Mouse (Mus musculus): ENCODE results near the gene Gm10337.

Gene Gm10337

DNA sequence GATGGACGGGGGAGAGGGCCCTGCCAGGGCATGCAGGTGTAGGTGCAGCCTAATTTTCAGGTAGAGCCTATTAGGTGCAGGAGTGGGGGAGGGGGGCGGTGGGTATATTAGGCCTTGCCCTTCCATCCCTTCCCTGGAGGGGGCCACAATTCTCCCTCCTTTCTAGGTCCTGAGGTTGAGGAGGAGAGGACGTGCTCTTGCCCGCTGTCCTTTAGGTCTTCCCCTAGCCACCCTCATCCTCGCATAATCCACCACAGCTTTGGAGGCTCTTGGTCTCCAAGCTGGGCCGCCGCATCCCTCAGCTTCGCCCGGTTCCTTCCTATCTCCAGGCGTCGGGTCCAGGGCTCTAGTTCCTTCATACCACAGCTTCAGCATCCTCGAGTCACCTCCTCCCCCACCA, 12.8 kb downstream of the Gm10337 start:
- in situ Hi-C loops (cut with MboI, MseI) = loop anchor here (10.0 kb wide), 1 partner anchor 1251 kb away; no protein-coding TSS in a partner anchor

DNA sequence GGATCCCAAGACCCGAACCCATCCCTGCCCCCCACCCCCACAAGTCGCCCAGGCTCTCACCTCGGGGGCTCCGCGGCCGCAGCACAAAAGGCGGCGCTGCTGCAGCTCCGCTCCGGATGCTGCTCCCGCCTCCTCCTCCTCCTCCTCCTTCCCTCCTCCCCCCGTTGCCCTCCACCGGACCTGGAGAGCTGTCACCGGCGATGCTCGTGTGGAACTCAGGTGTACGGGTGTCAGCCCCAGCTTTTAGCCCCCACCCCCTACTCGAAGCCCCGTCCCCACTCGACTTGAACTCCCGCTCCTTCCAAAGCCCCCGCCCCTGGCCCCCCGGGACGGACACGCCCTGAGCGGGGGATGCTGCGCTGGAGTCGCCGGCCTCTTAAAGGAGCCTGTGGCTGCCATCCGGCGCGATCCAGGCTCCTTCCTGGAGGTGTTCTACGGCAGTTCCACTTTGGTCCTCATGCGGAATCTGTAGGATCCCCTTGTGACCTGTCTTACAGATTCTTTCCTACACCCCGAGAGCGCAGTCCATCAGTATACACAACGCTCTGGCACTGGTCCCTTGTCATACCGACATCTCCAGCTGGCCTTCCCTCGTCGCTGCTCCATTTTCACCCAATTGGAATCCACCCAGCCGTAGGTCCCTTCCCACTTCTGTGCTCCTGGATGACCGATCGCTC, 13.3 kb downstream of the Gm10337 start, which contains the start of gene Map3k12:
Gene Map3k12 (minus strand): TSS at position 337 of the 677 bp plus-strand sequence.
- in situ Hi-C loops (cut with MboI, MseI) = loop anchor here (10.0 kb wide), 1 partner anchor 1252 kb away; no protein-coding TSS in a partner anchor

DNA sequence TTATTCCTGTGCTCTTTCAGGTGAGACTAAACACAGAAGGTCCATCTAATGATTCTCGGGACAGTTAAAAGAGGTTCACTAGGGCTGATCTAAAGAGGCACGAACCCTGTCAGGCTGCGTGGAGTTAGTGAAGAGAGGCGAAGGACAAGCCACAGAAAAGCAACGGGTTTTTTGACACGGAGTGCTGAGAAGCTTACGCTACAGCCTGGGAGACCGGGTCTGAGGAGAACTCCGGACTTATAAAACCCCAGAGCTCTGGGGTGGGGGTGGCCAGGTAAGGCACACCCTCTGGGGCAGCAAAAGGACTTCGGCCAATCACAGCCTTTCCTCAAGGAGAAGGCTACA, 14.1 kb downstream of the Gm10337 start:
- in situ Hi-C loops (cut with MboI, MseI) = loop anchor here (10.0 kb wide), 1 partner anchor 1253 kb away; no protein-coding TSS in a partner anchor

DNA sequence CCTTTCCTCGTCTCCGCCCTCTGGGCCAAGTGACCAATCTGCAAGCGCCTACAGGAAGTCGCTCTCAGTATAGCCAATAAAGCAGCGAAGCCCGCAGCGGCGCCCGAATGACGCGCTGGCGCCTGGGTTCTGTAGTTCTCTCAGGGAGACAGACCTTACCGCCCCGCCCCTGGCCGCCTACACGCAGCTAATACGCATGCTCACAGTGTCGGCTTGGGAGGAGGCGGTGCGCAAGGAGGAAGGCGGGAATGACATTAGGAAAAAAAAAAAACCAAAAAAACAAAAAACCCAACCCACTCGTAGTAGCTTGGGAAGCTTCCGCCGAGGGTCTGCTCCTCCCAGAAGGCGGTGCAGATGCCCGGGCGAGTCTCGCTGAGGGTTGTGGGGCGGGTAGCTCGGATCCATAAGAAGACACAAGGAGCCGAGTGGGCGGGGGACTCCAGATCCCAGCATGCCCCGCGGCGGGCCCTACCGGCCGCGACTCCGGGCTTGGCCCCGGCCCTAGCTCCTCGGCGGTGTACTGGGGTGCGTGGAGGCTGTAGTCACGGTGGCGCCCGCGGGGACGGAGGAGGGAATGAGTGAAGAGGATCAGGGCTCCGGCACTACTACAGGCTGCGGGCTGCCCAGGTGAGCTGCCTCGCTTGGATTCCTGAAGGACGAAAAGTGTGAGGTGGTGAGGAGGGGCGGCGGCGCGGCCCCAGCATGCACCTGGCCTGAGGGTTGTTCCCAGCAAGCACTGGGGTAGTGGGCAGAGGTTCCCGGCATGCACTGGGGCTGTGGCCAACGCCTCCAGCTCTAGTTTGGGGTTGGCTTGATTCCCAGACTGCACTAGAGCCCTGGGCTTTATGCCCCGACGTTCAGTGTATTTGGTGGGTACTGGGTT, 14.7 kb downstream of the Gm10337 start, which contains the start of gene Tarbp2:
Gene Tarbp2 (plus strand): TSS at position 217 of the 883 bp plus-strand sequence.
- in situ Hi-C loops (cut with MboI, MseI) = loop anchor here (10.0 kb wide), 1 partner anchor 1253 kb away; no protein-coding TSS in a partner anchor

DNA sequence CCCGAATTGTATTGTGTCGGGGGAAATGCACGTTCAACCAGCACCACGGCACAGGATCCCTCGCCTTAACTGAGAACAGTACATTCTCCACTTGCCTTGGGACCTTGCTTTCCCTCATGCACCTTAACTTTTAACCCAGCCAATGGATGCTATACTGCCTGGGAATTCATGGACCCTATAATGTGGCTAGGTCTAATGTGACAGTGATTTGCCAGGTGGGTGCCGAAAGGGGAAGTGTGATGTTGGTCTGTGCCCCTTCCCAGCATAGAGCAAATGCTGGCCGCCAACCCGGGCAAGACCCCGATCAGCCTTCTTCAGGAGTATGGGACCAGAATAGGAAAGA, 15.3 kb downstream of the Gm10337 start:
- in situ Hi-C loops (cut with MboI, MseI) = loop anchor here (10.0 kb wide), 1 partner anchor 1254 kb away; no protein-coding TSS in a partner anchor

DNA sequence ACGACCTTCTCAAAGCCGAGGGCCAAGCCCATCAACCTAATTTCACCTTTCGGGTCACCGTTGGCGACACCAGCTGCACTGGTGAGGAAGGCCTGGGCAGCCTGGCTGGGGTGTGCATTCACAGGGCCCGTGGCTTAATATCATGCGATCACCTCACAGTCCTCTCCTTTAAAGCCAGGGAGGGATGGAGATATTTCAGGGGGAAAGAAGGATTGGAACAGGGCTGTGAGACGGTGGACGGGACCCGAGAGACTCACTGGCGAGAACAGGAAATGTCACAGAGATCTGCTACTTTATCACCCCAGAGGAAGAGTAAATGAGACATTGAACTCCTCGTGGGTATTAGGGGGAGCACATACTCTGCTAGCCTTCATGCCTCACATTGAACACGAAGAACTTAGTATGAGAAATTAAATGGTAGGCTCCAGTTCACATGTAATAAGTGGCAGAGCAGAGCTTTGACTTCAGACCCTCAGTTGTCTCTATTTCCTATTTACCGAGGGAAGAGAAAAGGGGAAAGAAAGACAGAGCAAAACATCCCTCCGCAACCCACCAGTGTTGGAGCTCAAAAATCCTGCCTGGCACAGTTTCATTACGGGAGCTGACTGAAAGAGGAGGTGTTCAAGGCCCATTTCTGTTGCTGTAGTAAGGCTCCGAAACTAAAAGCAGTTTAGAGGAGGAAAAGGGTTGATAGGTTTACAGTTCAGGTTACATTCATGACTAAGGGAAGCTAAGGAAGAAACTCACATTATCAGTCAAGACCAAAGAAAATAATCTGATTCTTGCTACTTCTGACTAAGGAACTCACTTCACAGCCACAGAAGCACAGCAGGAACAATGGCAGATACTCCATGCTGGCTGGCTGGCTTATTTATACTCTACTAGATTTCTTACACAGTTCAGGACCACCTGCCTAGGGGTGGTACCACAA, 16.0 kb downstream of the Gm10337 start:
- in situ Hi-C loops (cut with MboI, MseI) = loop anchor here (10.0 kb wide), 1 partner anchor 1255 kb away; no protein-coding TSS in a partner anchor

DNA sequence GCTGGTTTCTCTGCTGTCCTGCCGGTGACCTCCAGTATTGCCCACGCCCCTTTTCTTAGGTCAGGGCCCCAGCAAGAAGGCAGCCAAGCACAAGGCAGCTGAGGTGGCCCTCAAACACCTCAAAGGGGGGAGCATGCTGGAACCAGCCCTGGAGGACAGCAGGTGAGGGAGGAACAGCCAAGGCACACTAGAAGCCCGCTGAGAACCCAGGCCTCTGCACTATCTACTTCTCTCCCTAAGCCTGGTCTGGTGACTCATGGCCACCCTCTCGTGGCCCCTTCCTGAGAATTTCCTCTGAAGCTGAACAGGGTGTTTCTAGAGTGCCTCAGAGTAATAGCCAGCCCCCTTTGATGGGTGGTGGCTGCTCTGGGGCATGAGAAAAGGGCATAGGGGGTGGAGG, 16.9 kb downstream of the Gm10337 start:
- in situ Hi-C loops (cut with MboI, MseI) = no loop called here

DNA sequence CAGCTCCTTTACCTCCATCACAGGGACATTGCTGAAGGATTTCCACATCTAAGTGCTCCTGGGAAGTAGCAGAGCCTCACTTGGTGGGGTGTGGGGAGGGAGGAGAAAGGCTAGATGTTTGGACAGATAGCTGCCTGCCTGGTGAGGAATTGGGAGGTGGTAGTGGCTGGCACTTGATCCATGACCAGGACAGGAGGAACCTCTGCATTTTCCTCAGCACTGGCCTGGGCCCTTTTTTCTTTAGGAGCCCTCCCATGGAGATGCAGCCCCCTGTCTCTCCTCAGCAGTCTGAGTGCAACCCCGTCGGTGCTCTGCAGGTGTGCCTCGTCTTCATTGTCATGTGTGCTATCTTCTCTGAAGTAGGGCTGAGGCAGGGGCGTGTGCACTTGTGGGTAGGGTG, 18.0 kb downstream of the Gm10337 start:
- in situ Hi-C loops (cut with MboI, MseI) = no loop called here

DNA sequence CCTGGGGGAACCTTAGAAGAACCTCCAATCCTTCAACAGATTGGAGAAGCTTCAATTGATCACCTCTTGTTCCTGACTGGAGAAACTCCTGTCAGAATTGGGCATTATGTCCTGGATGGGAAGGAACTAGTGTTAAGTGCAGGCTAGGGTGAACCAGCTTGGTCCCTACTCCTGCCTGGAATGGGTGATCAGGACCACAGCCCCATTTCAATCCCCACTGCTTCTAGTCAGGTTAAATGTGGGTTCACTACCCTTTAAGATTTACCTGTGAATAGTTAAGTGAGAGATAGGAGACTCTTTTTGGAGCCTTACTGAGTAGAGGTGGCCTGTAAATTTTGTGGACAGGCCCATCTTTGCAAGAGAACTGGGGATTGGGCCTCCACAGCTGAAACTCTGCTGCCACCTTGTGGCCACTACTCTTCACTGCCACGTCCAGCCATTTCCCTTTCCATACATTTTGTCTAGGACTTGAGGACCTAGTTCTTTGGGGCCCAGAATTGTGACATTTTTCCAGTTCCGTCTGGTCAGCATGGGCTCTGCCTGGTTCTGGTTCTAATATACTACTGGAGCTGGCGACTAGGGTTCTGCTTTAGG, 21.5 kb downstream of the Gm10337 start, which contains the start of gene Npff:
Gene Npff (minus strand): TSS at position 51 of the 594 bp plus-strand sequence.
- in situ Hi-C loops (cut with MboI, MseI) = no loop called here

DNA sequence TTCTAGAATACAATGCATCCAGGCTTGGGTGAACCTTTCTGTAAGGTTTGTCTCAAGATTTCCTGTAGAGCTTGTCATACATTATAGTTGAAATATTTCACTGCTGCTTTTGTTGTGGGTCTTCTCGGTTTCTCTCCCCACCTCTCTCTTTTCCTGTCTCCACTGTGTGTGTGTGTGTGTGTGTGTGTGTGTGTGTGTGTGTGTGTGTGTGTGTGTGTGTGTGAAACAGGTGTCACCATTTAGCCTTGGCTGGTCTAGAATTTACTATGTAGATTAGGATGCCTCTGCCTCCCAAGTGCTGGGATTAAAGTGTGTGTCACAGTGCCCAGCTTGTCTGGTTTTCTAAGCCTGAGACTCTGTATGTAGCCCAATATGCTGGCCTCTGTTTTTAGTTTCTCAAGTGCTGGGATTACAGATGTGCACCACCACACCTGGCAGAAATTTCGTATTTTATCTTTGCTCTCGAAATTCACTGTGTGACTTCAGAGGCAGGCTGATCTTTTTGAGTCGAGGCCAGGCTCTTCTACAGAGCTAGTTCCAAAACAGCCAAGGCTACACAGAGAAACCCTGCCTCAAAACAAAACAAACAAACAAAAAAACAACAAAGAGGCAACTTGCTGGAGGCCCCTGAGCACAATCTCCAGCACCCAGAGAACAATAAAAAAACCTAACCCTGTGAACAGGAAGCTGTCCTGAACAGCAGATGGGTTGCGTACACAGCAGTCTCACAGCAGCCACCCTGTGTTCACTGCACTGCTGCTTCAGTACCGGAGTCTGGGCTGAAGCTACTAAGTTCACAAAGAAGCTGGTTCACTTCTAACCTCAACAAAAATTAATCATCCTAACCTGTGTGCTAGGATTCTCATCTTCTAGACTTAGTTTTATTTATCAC, 22.8 kb downstream of the Gm10337 start:
- in situ Hi-C loops (cut with MboI, MseI) = no loop called here

DNA sequence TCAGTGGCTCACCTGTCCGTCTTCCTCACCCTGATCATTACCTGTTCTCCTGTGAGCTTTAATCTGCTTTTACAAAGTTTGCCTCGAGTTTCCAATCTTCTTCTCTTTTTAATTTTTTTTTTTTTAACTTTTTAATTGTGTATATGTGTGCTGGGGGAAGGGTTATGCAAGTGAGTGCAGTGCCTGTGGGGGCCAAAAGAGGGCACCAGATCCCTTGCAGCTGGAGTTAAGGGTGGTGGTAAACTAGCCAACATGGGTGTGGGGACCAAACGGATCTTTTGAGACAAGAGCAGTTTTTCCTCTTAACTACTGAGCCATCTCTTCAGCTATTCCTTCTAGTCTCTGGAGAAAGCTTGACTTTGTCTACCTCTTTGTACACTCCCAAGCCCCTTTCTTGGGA, 24.4 kb downstream of the Gm10337 start:
- in situ Hi-C loops (cut with MboI, MseI) = no loop called here

DNA sequence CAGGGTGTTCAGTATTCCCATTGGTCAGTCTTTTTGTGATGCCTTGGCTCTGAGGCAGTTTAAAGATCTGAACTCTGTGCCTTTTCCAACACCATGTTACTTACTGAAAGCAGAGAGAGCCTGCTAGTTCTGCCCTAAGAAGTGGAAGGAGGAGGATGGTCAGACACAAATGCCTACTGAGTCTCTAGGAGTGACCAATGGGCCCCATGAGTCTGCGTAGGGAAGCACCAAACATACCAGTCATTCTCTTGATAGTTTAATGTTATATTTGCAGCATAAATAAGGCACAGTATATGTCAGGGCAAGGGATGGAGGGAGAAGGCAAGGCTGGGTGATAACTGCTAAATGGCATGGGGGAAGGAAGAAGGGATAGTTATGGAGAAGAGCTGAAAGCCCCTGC, 24.9 kb downstream of the Gm10337 start:
- in situ Hi-C loops (cut with MboI, MseI) = no loop called here

DNA sequence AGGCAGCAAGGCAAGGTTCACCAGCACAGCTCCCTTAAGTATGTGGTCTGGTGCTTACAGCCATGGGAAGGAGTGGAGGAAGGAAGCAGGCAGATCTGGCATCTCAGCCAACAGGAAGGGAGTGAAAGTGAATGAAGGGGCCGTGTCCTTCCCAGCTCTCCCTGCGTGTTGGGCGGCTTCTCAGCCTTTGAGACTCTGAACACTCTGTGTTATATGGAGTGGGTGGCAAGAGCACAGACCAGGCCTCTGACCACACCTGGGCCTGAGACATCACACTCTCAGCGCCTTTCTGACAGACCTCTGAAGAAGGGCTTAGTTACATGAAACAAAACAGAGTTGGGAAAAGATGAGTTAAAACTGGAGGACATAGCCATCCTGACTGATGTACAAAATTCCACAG, 27.0 kb downstream of the Gm10337 start:
- in situ Hi-C loops (cut with MboI, MseI) = no loop called here

DNA sequence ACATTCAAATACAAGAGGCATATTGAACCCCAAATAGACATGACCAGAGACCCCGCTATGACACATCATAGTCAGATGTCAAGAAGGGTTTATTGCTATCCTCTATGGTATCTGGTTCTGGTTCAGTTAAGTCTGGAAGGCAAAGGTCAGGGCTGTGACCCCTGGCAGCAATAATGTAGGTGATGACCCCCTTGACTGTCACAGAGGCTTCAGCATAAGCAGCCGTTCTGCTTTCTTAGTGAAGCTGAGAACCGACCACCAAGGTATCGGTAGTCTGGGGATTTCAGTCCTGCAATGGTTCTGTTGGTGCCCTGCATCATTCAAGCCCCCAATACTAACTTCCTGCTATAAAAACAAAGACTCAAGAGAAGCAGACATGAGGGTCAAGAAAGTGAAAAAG, 28.1 kb downstream of the Gm10337 start:
- in situ Hi-C loops (cut with MboI, MseI) = no loop called here

DNA sequence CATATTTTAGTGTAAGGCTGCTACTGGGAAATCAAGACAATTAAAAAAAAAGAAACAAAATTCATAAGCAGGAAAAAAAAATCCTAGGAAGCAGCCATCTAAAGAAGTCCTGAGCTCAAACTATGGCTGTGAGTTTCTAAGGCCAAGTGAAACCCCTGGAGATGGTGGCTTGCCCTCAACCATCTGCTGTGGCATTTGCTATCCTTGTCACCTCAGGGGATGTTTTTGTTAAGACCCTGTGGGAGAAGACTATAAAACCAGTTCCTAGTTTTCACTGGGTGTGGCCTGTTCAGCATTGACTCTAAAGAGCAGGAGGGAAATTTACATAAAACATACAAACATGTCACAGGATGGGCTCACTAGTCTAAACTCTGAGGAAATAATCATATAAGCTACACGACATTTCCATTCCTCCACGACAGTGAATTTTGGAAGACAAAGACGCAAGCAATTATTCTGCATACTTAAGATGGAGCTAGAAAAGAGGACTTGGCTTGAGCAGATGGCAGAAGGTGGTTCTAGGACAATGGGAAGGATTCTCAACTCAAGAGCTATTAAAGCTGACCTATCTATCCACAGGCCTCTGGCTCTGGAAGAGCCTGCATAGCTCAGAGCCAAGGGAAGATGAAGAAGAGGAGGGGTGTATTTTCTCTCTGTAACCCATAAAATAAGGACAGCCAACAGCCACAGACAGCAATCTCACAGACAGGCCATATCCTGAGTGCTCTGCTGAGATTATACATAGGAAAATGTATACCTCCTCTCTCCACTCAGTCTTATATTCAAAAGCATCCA, 28.8 kb downstream of the Gm10337 start:
- in situ Hi-C loops (cut with MboI, MseI) = no loop called here

DNA sequence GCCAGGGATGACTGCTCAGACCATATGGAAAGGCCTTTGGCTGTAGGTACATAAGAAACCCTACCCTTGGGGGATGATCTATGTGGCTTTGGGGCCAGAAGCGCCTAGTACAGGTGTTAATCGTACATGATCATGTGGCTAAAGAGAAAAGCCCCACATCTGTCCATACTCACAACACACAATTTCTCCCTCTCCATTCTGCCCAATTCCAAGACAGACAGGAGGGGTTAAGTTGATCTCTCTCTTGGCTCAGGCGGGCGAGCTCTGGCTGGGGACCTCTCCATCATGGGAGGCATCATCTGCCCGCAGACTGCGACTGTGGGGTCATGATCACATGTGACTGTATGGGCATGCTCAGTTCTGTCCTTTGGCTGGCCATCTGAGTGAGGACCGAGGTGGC, 30.4 kb downstream of the Gm10337 start:
- in situ Hi-C loops (cut with MboI, MseI) = no loop called here

DNA sequence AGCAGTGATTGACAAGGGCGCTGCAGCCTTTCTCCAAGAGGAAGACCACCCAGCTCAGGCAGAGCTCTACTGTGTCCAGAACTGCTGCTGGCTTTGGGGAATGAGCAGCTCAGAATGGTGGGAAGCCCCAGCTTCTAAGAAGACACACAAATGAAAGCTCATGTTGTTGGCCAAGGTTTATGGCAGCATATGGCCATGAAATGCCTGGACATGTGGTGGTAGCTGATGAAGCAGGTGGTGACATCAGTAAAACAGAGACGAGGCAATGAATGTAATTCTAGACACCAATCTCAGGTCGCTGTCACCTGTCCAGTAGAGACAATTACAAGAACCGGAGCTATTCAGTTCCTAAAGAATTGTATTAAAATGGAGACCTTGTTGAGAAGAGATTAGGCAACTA, 41.3 kb downstream of the Gm10337 start:
- in situ Hi-C loops (cut with MboI, MseI) = no loop called here

DNA sequence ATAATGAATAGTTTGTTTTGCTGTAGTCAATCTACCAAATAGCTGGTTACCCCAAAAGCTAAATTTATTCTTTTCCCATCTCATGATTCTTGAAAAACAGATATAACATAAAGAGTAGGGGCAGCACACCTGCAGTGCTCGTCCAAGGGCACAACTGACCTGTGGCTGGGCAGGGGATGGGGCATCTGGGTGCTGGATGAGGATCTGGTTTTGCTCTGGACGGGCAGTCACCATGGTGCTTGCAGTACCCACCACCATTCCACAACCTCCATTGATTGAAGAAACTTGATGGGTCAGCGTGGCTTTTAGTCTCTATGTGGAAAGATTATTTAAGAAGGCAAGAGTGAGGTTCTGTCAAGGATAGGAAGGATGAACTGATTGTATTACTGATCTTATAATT, 42.7 kb downstream of the Gm10337 start:
- in situ Hi-C loops (cut with MboI, MseI) = no loop called here

All from T-helper 2 cell (primary cell).